Mouse (Mus musculus): Measurements from ENCODE around the gene Msh5. TPM values are rescaled to one million over a fixed set of nuclear protein-coding genes. Genes with fewer than 3 reads are reported as not detected.

Msh5 gene
- polyA plus RNA-seq, 1 experiment: 6.2 TPM

Other genes starting within 250 kb of the Msh5 start
- gene Cyp21a1, start 242.2 kb downstream of the Msh5 start, polyA plus RNA-seq (2012; rRNA removed): 0.04 TPM in 1 of 2 replicates, not detected in the other
- gene Stk19, start 209.8 kb downstream of the Msh5 start, polyA plus RNA-seq (2012; rRNA removed): 68.6 and 70.2 TPM in 2 replicates
- 84.5 and 86.1 TPM in 2 replicates for gene Dxo, start 209.7 kb downstream of the Msh5 start, polyA plus RNA-seq (2012; rRNA removed)
- gene Skiv2l, start 196.5 kb downstream of the Msh5 start, polyA plus RNA-seq (2012; rRNA removed): 102 and 104 TPM in 2 replicates
- gene Nelfe, start 196.4 kb downstream of the Msh5 start, polyA plus RNA-seq (2012; rRNA removed): 74.4 and 75.2 TPM in 2 replicates
- 1.2 and 2.4 TPM in 2 replicates for gene Cfb, start 184.2 kb downstream of the Msh5 start, polyA plus RNA-seq (2012; rRNA removed)
- 112 and 124 TPM in 2 replicates for gene Zbtb12, start 167.3 kb downstream of the Msh5 start, polyA plus RNA-seq (2012; rRNA removed)
- not detected in 2 replicates for gene Gm20547, start 164.7 kb downstream of the Msh5 start, polyA plus RNA-seq (2012; rRNA removed)
- gene C2, start 148.5 kb downstream of the Msh5 start, polyA plus RNA-seq (2012; rRNA removed): 2.2 and 3.4 TPM in 2 replicates
- gene Ehmt2, start 148.3 kb downstream of the Msh5 start, polyA plus RNA-seq (2012; rRNA removed): 310 and 337 TPM in 2 replicates
- gene Slc44a4, start 132.3 kb downstream of the Msh5 start, polyA plus RNA-seq (2012; rRNA removed): 0.02 and 0.08 TPM in 2 replicates
- gene Neu1, start 115.5 kb downstream of the Msh5 start, polyA plus RNA-seq (2012; rRNA removed): 24.0 and 24.4 TPM in 2 replicates
- gene Hspa1b, start 87.5 kb downstream of the Msh5 start, polyA plus RNA-seq (2012; rRNA removed): 4.4 and 6.7 TPM in 2 replicates
- gene Gm20481, start 76.8 kb downstream of the Msh5 start, polyA plus RNA-seq (2012; rRNA removed): not detected in 2 replicates
- 4.1 and 5.8 TPM in 2 replicates for gene Hspa1a, start 74.6 kb downstream of the Msh5 start, polyA plus RNA-seq (2012; rRNA removed)
- 0.29 and 0.31 TPM in 2 replicates for gene Hspa1l, start 74.0 kb downstream of the Msh5 start, polyA plus RNA-seq (2012; rRNA removed)
- 113 and 117 TPM in 2 replicates for gene Lsm2, start 64.9 kb downstream of the Msh5 start, polyA plus RNA-seq (2012; rRNA removed)
- 96.9 and 103 TPM in 2 replicates for gene Vars, start 45.8 kb downstream of the Msh5 start, polyA plus RNA-seq (2012; rRNA removed)
- 0.54 and 0.55 TPM in 2 replicates for gene Vwa7, start 30.2 kb downstream of the Msh5 start, polyA plus RNA-seq (2012; rRNA removed)
- gene Sapcd1, start 18.7 kb downstream of the Msh5 start, polyA plus RNA-seq (2012; rRNA removed): 6.1 TPM in 2 replicates
- gene Clic1, start 3.2 kb upstream of the Msh5 start, polyA plus RNA-seq (2012; rRNA removed): 89.1 and 106 TPM in 2 replicates
- gene Ddah2, start 12.3 kb upstream of the Msh5 start, polyA plus RNA-seq (2012; rRNA removed): 371 and 426 TPM in 2 replicates
- gene Ly6g6c, start 18.6 kb upstream of the Msh5 start, polyA plus RNA-seq (2012; rRNA removed): 0.07 and 0.48 TPM in 2 replicates
- gene Mpig6b, start 19.4 kb upstream of the Msh5 start, polyA plus RNA-seq (2012; rRNA removed): 0.22 and 0.23 TPM in 2 replicates
- gene Ly6g6e, start 30.2 kb upstream of the Msh5 start, polyA plus RNA-seq (2012; rRNA removed): 3.0 and 7.1 TPM in 2 replicates
- gene Ly6g6d, start 31.3 kb upstream of the Msh5 start, polyA plus RNA-seq (2012; rRNA removed): 2.3 and 2.8 TPM in 2 replicates
- gene Ly6g6f, start 38.9 kb upstream of the Msh5 start, polyA plus RNA-seq (2012; rRNA removed): 0.10 and 0.16 TPM in 2 replicates
- 93.6 and 106 TPM in 2 replicates for gene Abhd16a, start 42.5 kb upstream of the Msh5 start, polyA plus RNA-seq (2012; rRNA removed)
- gene Ly6g5c, start 61.5 kb upstream of the Msh5 start, polyA plus RNA-seq (2012; rRNA removed): not detected in 2 replicates
- gene Ly6g5b, start 68.7 kb upstream of the Msh5 start, polyA plus RNA-seq (2012; rRNA removed): 2.9 TPM in 2 replicates
- gene Gpank1, start 74.7 kb upstream of the Msh5 start, polyA plus RNA-seq (2012; rRNA removed): 22.2 and 25.0 TPM in 2 replicates
- gene Csnk2b, start 75.3 kb upstream of the Msh5 start, polyA plus RNA-seq (2012; rRNA removed): 218 and 221 TPM in 2 replicates
- 4.9 and 5.3 TPM in 2 replicates for gene D17H6S53E, start 79.6 kb upstream of the Msh5 start, polyA plus RNA-seq (2012; rRNA removed)
- 1.1 and 1.2 TPM in 2 replicates for gene Apom, start 85.3 kb upstream of the Msh5 start, polyA plus RNA-seq (2012; rRNA removed)
- gene Bag6, start 88.4 kb upstream of the Msh5 start, polyA plus RNA-seq (2012; rRNA removed): 327 and 363 TPM in 2 replicates
- 357 and 368 TPM in 2 replicates for gene Prrc2a, start 118.2 kb upstream of the Msh5 start, polyA plus RNA-seq (2012; rRNA removed)
- gene Aif1, start 129.3 kb upstream of the Msh5 start, polyA plus RNA-seq (2012; rRNA removed): 3.3 and 4.7 TPM in 2 replicates
- 12.8 and 13.3 TPM in 2 replicates for gene Lst1, start 141.7 kb upstream of the Msh5 start, polyA plus RNA-seq (2012; rRNA removed)
- gene Ltb, start 147.7 kb upstream of the Msh5 start, polyA plus RNA-seq (2012; rRNA removed): 0.71 and 1.3 TPM in 2 replicates
- gene Tnf, start 155.3 kb upstream of the Msh5 start, polyA plus RNA-seq (2012; rRNA removed): 0.34 and 0.66 TPM in 2 replicates
- 0.32 and 0.34 TPM in 2 replicates for gene Lta, start 158.6 kb upstream of the Msh5 start, polyA plus RNA-seq (2012; rRNA removed)
- not detected in 2 replicates for gene Gm16181, start 174.1 kb upstream of the Msh5 start, polyA plus RNA-seq (2012; rRNA removed)
- 68.5 and 73.3 TPM in 2 replicates for gene Atp6v1g2, start 186.9 kb upstream of the Msh5 start, polyA plus RNA-seq (2012; rRNA removed)
- gene Nfkbil1, start 189.0 kb upstream of the Msh5 start, polyA plus RNA-seq (2012; rRNA removed): 15.6 TPM in 2 replicates
- gene Ddx39b, start 195.0 kb upstream of the Msh5 start, polyA plus RNA-seq (2012; rRNA removed): 959 and 1,020 TPM in 2 replicates
- 38.6 and 42.0 TPM in 2 replicates for gene H2-D1, start 216.0 kb upstream of the Msh5 start, polyA plus RNA-seq (2012; rRNA removed)

Measured in central nervous system, embryonic 14 days (tissue).